In the genomic region with DNA sequence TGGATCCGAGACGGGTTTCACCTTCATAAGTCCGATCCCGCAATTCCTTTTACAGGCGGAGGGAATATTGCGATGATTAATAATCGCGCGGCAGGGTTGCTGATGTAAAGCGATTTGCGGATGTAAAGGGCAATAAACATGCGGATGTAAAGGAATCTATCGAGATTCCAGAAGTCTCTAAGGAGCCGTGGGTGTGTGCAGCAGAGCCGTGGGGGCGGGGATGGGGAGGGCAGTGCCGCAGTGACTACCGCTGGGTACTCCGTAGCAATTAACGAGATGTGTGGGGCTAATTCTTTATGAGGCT, we compare ENCODE assay signal across 8 mouse cellular contexts. TPM values are rescaled to one million over a fixed set of nuclear protein-coding genes. Genes with fewer than 3 reads are reported as not detected.
A peak's percentile ranks its signal among the peaks of the same experiment; 100 is the strongest.
DNase-seq lines count a peak whose midpoint lies in the region; ATAC-seq and TF ChIP-seq lines count a peak whose summit lies in the region.

No protein-coding gene starts in this region.

- H3K27me3 ChIP-seq in heart, embryonic 11.5 days (ENCODE audit: control insufficient read depth, insufficient read depth, low read length): no peaks in the 10 kb centered on the region
- H3K27me3 ChIP-seq in limb, embryonic 10.5 days (ENCODE audit: low read depth, poor library complexity, severe bottlenecking): peaks cover 10% of the 10 kb centered on the region; the same call in 1 of the 2 replicates
- 0 out of 2 replicates have a peak, but pooled peaks cover 2% of the 10 kb centered on the region for H3K27me3 ChIP-seq in midbrain, embryonic 16.5 days (ENCODE audit: control insufficient read depth, insufficient read depth, low read depth, low read length)

- 2% methylated on average over 20 of the region's 20 CpGs for WGBS in heart, embryonic 11.5 days (ENCODE audit: insufficient replicate concordance)
- WGBS in limb, embryonic 10.5 days: 2% methylated on average over 20 of the region's 20 CpGs
- WGBS in midbrain, embryonic 16.5 days: 2% methylated on average over 20 of the region's 20 CpGs

- no peak for DNase-seq in layer of hippocampus, adult 2 months (ENCODE audit: low spot score in 2 of 2)
- DNase-seq in layer of hippocampus, postnatal 36 days: no peak
- DNase-seq in adipocyte (ENCODE audit: low spot score): peak; percentile 33
- peak; percentile 63 for DNase-seq in limb, embryonic 10.5 days (ENCODE audit: low spot score)
- DNase-seq in gastrocnemius, postnatal 4 days (ENCODE audit: low spot score in 2 of 2): no peak
- DNase-seq in layer of hippocampus, adult 9-10 months (ENCODE audit: low spot score): no peak

- peak overlapping the region; percentile 95 for H3K4me2 ChIP-seq in heart, embryonic 11.5 days
- H3K4me2 ChIP-seq in midbrain, embryonic 16.5 days (ENCODE audit: low read length): peak overlapping the region; percentile 88

- H3K4me1 ChIP-seq in heart, embryonic 11.5 days (ENCODE audit: control insufficient read depth, insufficient read depth, low read length): peaks cover 11% of the 10 kb centered on the region
- peaks cover 24% of the 10 kb centered on the region for H3K4me1 ChIP-seq in limb, embryonic 10.5 days
- H3K4me1 ChIP-seq in midbrain, embryonic 16.5 days (ENCODE audit: control insufficient read depth, insufficient read depth, low read length): peaks cover 18% of the 10 kb centered on the region

- H3K9ac ChIP-seq in heart, embryonic 11.5 days (ENCODE audit: low read depth, low read length): peak overlapping the region; percentile 72
- peak overlapping the region; percentile 70 for H3K9ac ChIP-seq in midbrain, embryonic 16.5 days (ENCODE audit: low read depth, low read length)

- TF ChIP-seq CTCF in layer of hippocampus, adult 2 months (conservative IDR thresholded peaks at IDR 0.05): no peak

- H3K4me3 ChIP-seq in layer of hippocampus, adult 2 months: peak overlapping the region; percentile 82
- H3K4me3 ChIP-seq in heart, embryonic 11.5 days (ENCODE audit: low read depth, low read length): peak overlapping the region; percentile 61
- H3K4me3 ChIP-seq in limb, embryonic 10.5 days: peak overlapping the region; percentile 58
- peak overlapping the region; percentile 67 for H3K4me3 ChIP-seq in midbrain, embryonic 16.5 days (ENCODE audit: low read depth, low read length)

- no peaks in the 10 kb centered on the region for H3K9me3 ChIP-seq in heart, embryonic 11.5 days (replicated peaks; ENCODE audit: control insufficient read depth, low read length)
- no peaks in the 10 kb centered on the region for H3K9me3 ChIP-seq in limb, embryonic 10.5 days (replicated peaks)
- no peaks in the 10 kb centered on the region for H3K9me3 ChIP-seq in midbrain, embryonic 16.5 days (replicated peaks; ENCODE audit: control insufficient read depth, low read length, poor library complexity, severe bottlenecking)

- H3K27ac ChIP-seq in layer of hippocampus, adult 2 months: peak overlapping the region; percentile 96
- no peak overlapping the region for H3K27ac ChIP-seq in heart, embryonic 11.5 days (ENCODE audit: low read depth, low read length)
- H3K27ac ChIP-seq in limb, embryonic 10.5 days: peak overlapping the region; percentile 87
- no peak overlapping the region for H3K27ac ChIP-seq in midbrain, embryonic 16.5 days (ENCODE audit: low read length)

- ATAC-seq in heart, embryonic 11.5 days (replicated peaks; ENCODE audit: insufficient number of reproducible peaks, low FRiP score, low TSS enrichment): no peak
- ATAC-seq in midbrain, embryonic 16.5 days: no peak

- H3K36me3 ChIP-seq in heart, embryonic 11.5 days (ENCODE audit: control insufficient read depth, insufficient read depth, low read length): no peaks in the 10 kb centered on the region
- no peaks in the 10 kb centered on the region for H3K36me3 ChIP-seq in limb, embryonic 10.5 days
- no peaks in the 10 kb centered on the region for H3K36me3 ChIP-seq in midbrain, embryonic 16.5 days (ENCODE audit: control insufficient read depth, insufficient read depth, low read length)

RNA-seq across cellular contexts. Expression of gene Fos, which starts 13.0 kb away (rescaled TPM):
- total RNA-seq in layer of hippocampus, adult 2 months (2021): 10 to 100 TPM in 1 of 2 experiments, 1 to 10 TPM in 1; 8.9 to 13.7 TPM
- 10 to 100 TPM; 14.6 to 17.2 TPM for total RNA-seq in layer of hippocampus, postnatal 36 days (2021)
- polyA plus RNA-seq in heart, embryonic 11.5 days (2014; fragmentation: Nextera tagmentation; extraction: Ambion mirVana): 4.5 and 6.3 TPM in 2 replicates
- polyA plus RNA-seq in limb, embryonic 10.5 days (2016; fragmentation: Nextera tagmentation; extraction: Ambion mirVana): 0.76 and 0.80 TPM in 2 replicates
- polyA plus RNA-seq in midbrain, embryonic 16.5 days (2015; fragmentation: Nextera tagmentation; extraction: Ambion mirVana): 1.8 TPM in 2 replicates
- total RNA-seq in gastrocnemius, postnatal 4 days (2021): 10 to 100 TPM; 19.0 to 20.0 TPM

Comparison
In these comparisons a context has a peak if more than half of its experiments do, and no peak if none do; other contexts are left out.
1. DNase-seq: peak in adipocyte (single experiment) and limb, embryonic 10.5 days (single experiment); none in layer of hippocampus, adult 2 months (0 of 2), layer of hippocampus, postnatal 36 days (0 of 2), gastrocnemius, postnatal 4 days (0 of 2) and layer of hippocampus, adult 9-10 months (single experiment).
2. H3K27ac ChIP-seq: peak in layer of hippocampus, adult 2 months (single experiment) and limb, embryonic 10.5 days (single experiment); none in heart, embryonic 11.5 days (single experiment) and midbrain, embryonic 16.5 days (single experiment).
3. Peak in every context shown above with its lines, with median percentiles within 50 percentile points of each other: H3K4me3 ChIP-seq.